Mouse (Mus musculus) R1 (cell line): ENCODE measurements at regions not wholly inside any gene's neighbourhood (a gene's known extent, or its start where the extent isn't known, plus 50 kb on each side); places are given as distances from the start of the nearest gene placed in this dataset.

Source experiments
- DNase-seq: peaks from one replicate; pipeline ENCODE4 v3.0.0-alpha.2; 2018; ENCODE audit warnings: low read depth, low spot score

GRCm38 (mm10) chr5:39177891-39178290 lies 301.3 kb upstream of the Clnk start:
- DNase-seq = no peak

- no peak for DNase-seq
Measured at GRCm38 (mm10) chr5:39176906-39177305, 300.3 kb upstream of the Clnk start.

GRCm38 (mm10) chr5:39173491-39173890 lies 296.9 kb upstream of the Clnk start:
- DNase-seq = no peak

- no peak for DNase-seq
Measured at GRCm38 (mm10) chr5:39159651-39160050, 283.0 kb upstream of the Clnk start.

- no peak for DNase-seq
Measured at GRCm38 (mm10) chr5:39155763-39156162, 279.2 kb upstream of the Clnk start.

GRCm38 (mm10) chr5:39153291-39153794 lies 276.7 kb upstream of the Clnk start:
- no peak for DNase-seq

GRCm38 (mm10) chr5:39151917-39152316 lies 275.3 kb upstream of the Clnk start:
- no peak for DNase-seq

GRCm38 (mm10) chr5:39150891-39151290 lies 274.3 kb upstream of the Clnk start:
- DNase-seq = no peak

GRCm38 (mm10) chr5:39145658-39146057 lies 269.0 kb upstream of the Clnk start:
- peak; percentile 16 for DNase-seq

- peak; percentile 2 for DNase-seq
Measured at GRCm38 (mm10) chr5:39144225-39144624, 267.6 kb upstream of the Clnk start.

- DNase-seq = no peak
Measured at GRCm38 (mm10) chr5:39143648-39144047, 267.0 kb upstream of the Clnk start.

GRCm38 (mm10) chr5:39138375-39138774 lies 261.8 kb upstream of the Clnk start:
- DNase-seq = no peak

GRCm38 (mm10) chr5:39128931-39129330 lies 252.3 kb upstream of the Clnk start:
- DNase-seq = no peak

GRCm38 (mm10) chr5:39126833-39127232 lies 250.2 kb upstream of the Clnk start:
- DNase-seq = no peak

- DNase-seq = no peak
Measured at GRCm38 (mm10) chr5:39126270-39126691, 249.7 kb upstream of the Clnk start.

GRCm38 (mm10) chr5:39110336-39110735 lies 233.7 kb upstream of the Clnk start:
- DNase-seq = no peak

- no peak for DNase-seq
Measured at GRCm38 (mm10) chr5:39109526-39109925, 232.9 kb upstream of the Clnk start.

- no peak for DNase-seq
Measured at GRCm38 (mm10) chr5:39099113-39099512, 222.5 kb upstream of the Clnk start.

GRCm38 (mm10) chr5:39094875-39095274 lies 218.3 kb upstream of the Clnk start:
- DNase-seq = no peak

- peak; percentile 27 for DNase-seq
Measured at GRCm38 (mm10) chr5:39076555-39077178, 200.1 kb upstream of the Clnk start.

- DNase-seq = no peak
Measured at GRCm38 (mm10) chr5:39069683-39070082, 193.1 kb upstream of the Clnk start.

GRCm38 (mm10) chr5:39063061-39063460 lies 186.4 kb upstream of the Clnk start:
- DNase-seq = no peak

- no peak for DNase-seq
Measured at GRCm38 (mm10) chr5:39052490-39053250, 176.1 kb upstream of the Clnk start.
